Mouse (Mus musculus) MEL (cell line): ENCODE data around the gene Unc13a. TPM values are rescaled to one million over a fixed set of nuclear protein-coding genes. Genes with fewer than 3 reads are reported as not detected.

Experiments
- DNase-seq: peaks from one replicate; pipeline ENCODE4 v3.0.0; 2011; ENCODE audit warnings: low read depth, low spot score
- H3K27ac ChIP-seq: 2 replicates; pipeline ENCODE4 v1.5.1; 2012; ENCODE audit warnings: low read depth, mild to moderate bottlenecking, control low read depth, low read length, moderate library complexity; ENCODE audit not compliant: control insufficient read depth
- H3K27me3 ChIP-seq, 2 experiments: fragments of 150-350 bp in 1 of 2; sonication (generic) in 1 of 2; 2 replicates each; pipeline ENCODE4 v1.6.1; 2012; ENCODE audit warnings: low read length in 2 of 2, mild to moderate bottlenecking in 2 of 2, improper control_type of control experiment in 1 of 2, moderate library complexity in 1 of 2; ENCODE audit not compliant: insufficient read depth in 2 of 2, control insufficient read depth in 1 of 2
- H3K36me3 ChIP-seq, 2 experiments: 2 replicates each; pipeline ENCODE4 v1.6.1; 2012 to 2014; ENCODE audit warnings: low read length in 2 of 2, improper control_type of control experiment in 1 of 2, inconsistent platforms in 1 of 2, mild to moderate bottlenecking in 1 of 2; ENCODE audit not compliant: insufficient read depth in 2 of 2, control insufficient read depth in 1 of 2
- H3K4me1 ChIP-seq, 2 experiments: fragments of 150-350 bp in 1 of 2; sonication (generic) in 1 of 2; 2 replicates each; pipeline ENCODE4 v1.6.1; 2012; ENCODE audit warnings: low read length in 2 of 2, improper control_type of control experiment in 1 of 2, mild to moderate bottlenecking in 1 of 2; ENCODE audit not compliant: insufficient read depth in 2 of 2, control insufficient read depth in 1 of 2
- H3K4me3 ChIP-seq, 2 experiments: fragments of 150-350 bp in 1 of 2; sonication (generic) in 1 of 2; 2 replicates each; pipeline ENCODE4 v1.5.1; 2012; ENCODE audit warnings: low read depth in 2 of 2, low read length in 2 of 2, mild to moderate bottlenecking in 2 of 2, moderate library complexity in 2 of 2, control low read depth in 1 of 2, improper control_type of control experiment in 1 of 2; ENCODE audit not compliant: control insufficient read depth in 1 of 2, insufficient read depth in 1 of 2
- H3K79me2 ChIP-seq: 2 replicates; pipeline ENCODE4 v1.6.1; 2012; ENCODE audit warnings: mild to moderate bottlenecking, low read length, moderate library complexity; ENCODE audit not compliant: control insufficient read depth, poor library complexity, insufficient read depth
- H3K9ac ChIP-seq: 2 replicates; pipeline ENCODE4 v1.6.1; 2012; ENCODE audit warnings: low read depth, mild to moderate bottlenecking, control low read depth, low read length, moderate library complexity; ENCODE audit not compliant: control insufficient read depth, poor library complexity, severe bottlenecking
- H3K9me3 ChIP-seq: fragments of 150-350 bp; sonication (generic); replicated peaks from 2 replicates; pipeline ENCODE4 v1.6.1; 2012; ENCODE audit warnings: mild to moderate bottlenecking, low read length, improper control_type of control experiment, moderate library complexity; ENCODE audit not compliant: insufficient read depth
- CHD1 ChIP-seq: IDR thresholded peaks from 2 replicates; pipeline ENCODE4 v1.6.1; 2012; ENCODE audit warnings: low read depth, mild to moderate bottlenecking, inconsistent platforms, low read length, improper control_type of control experiment
- CTCF ChIP-seq, 3 experiments: IDR thresholded peaks in 2 of 3; conservative IDR thresholded peaks in 1 of 3; 2 replicates each; pipeline ENCODE4 v1.5.1; 2011 to 2012; ENCODE audit warnings: low read length in 3 of 3, low read depth in 2 of 3, mild to moderate bottlenecking in 2 of 3, improper control_type of control experiment in 1 of 3, inconsistent platforms in 1 of 3, mixed read lengths in 1 of 3, moderate library complexity in 1 of 3; ENCODE audit not compliant: control insufficient read depth in 1 of 3, insufficient read depth in 1 of 3, poor library complexity in 1 of 3, severe bottlenecking in 1 of 3
- ELF1 ChIP-seq: IDR thresholded peaks from 2 replicates; pipeline ENCODE4 v1.6.1; 2014; ENCODE audit warnings: low read depth, mild to moderate bottlenecking, inconsistent platforms, low read length, improper control_type of control experiment, moderate library complexity
- EP300 ChIP-seq, 2 experiments: IDR thresholded peaks; 2 replicates each; pipeline ENCODE4 v1.6.1; 2011; ENCODE audit warnings: improper control_type of control experiment in 2 of 2, low read length in 2 of 2, low read depth in 1 of 2, mild to moderate bottlenecking in 1 of 2
- MAX ChIP-seq: IDR thresholded peaks from 2 replicates; pipeline ENCODE4 v1.6.1; 2011; ENCODE audit warnings: low read length, improper control_type of control experiment
- MAZ ChIP-seq: IDR thresholded peaks from 2 replicates; pipeline ENCODE4 v1.6.1; 2012; ENCODE audit warnings: low read depth, mild to moderate bottlenecking, inconsistent platforms, low read length, improper control_type of control experiment
- MXI1 ChIP-seq: IDR thresholded peaks from 2 replicates; pipeline ENCODE4 v1.6.1; 2011; ENCODE audit warnings: mild to moderate bottlenecking, low read depth, low read length, improper control_type of control experiment
- NELFE ChIP-seq: IDR thresholded peaks from 2 replicates; pipeline ENCODE4 v1.6.1; 2011; ENCODE audit warnings: low read depth, low read length, improper control_type of control experiment
- POLR2A ChIP-seq, 2 experiments: IDR thresholded peaks; 2 replicates each; pipeline ENCODE4 v1.6.1; 2011 to 2012; ENCODE audit warnings: low read length in 2 of 2, mild to moderate bottlenecking in 2 of 2, control low read depth in 1 of 2, improper control_type of control experiment in 1 of 2, low read depth in 1 of 2, moderate library complexity in 1 of 2; ENCODE audit not compliant: control insufficient read depth in 1 of 2, insufficient read depth in 1 of 2, poor library complexity in 1 of 2
- RAD21 ChIP-seq: IDR thresholded peaks from 2 replicates; pipeline ENCODE4 v1.6.1; 2011; ENCODE audit warnings: mild to moderate bottlenecking, low read depth, low read length, improper control_type of control experiment
- RCOR1 ChIP-seq: IDR thresholded peaks from 2 replicates; pipeline ENCODE4 v1.6.1; 2012; ENCODE audit warnings: low read depth, mild to moderate bottlenecking, inconsistent platforms, low read length, improper control_type of control experiment
- SIN3A ChIP-seq: IDR thresholded peaks from 2 replicates; pipeline ENCODE4 v1.6.1; 2012; ENCODE audit warnings: low read length, improper control_type of control experiment, inconsistent platforms
- SMC3 ChIP-seq: IDR thresholded peaks from 2 replicates; pipeline ENCODE4 v1.6.1; 2011; ENCODE audit warnings: low read depth, low read length, improper control_type of control experiment
- TBP ChIP-seq: IDR thresholded peaks from 2 replicates; pipeline ENCODE4 v1.8.0; 2011; ENCODE audit warnings: low read depth, low read length, improper control_type of control experiment
- TCF12 ChIP-seq: IDR thresholded peaks from 2 replicates; pipeline ENCODE4 v1.6.1; 2014; ENCODE audit warnings: low read depth, mild to moderate bottlenecking, inconsistent platforms, low read length, improper control_type of control experiment, moderate library complexity
- UBTF ChIP-seq: IDR thresholded peaks from 2 replicates; pipeline ENCODE4 v1.6.1; 2012; ENCODE audit warnings: low read depth, mild to moderate bottlenecking, inconsistent platforms, low read length, improper control_type of control experiment, moderate library complexity, borderline replicate concordance; ENCODE audit not compliant: insufficient read depth
- ZC3H11A ChIP-seq: IDR thresholded peaks from 2 replicates; pipeline ENCODE4 v1.6.1; 2012; ENCODE audit warnings: low read depth, mild to moderate bottlenecking, inconsistent platforms, low read length, improper control_type of control experiment
- ZNF384 ChIP-seq: IDR thresholded peaks from 2 replicates; pipeline ENCODE4 v1.6.1; 2012; ENCODE audit warnings: low read depth, mild to moderate bottlenecking, inconsistent platforms, low read length, improper control_type of control experiment
- polyA plus RNA-seq, 2 experiments: library from polyadenylated mRNA; stranded (reverse) in 1 of 2; unstranded in 1 of 2; fragments of >175 nt in 1 of 2; fragments of >200 nt in 1 of 2; gene quantifications; 2 replicates each; pipeline versions ENCODE4 v1.2.1 to v1.2.4; 2012; ENCODE audit warnings: low replicate concordance in 2 of 2, low read depth in 1 of 2; ENCODE audit not compliant: insufficient read length in 2 of 2, insufficient read depth in 1 of 2, missing spikeins in 1 of 2
- total RNA-seq: library from RNA; depleted of rRNA; stranded (reverse); fragments of 300-350 nt; gene quantifications from 2 replicates; pipeline ENCODE4 v1.2.3, GENCODE M21; 2012

Unc13a gene
- total and polyA plus RNA-seq, 3 experiments, result 0.81 to 3.6 TPM; not detected in 1

DNA sequence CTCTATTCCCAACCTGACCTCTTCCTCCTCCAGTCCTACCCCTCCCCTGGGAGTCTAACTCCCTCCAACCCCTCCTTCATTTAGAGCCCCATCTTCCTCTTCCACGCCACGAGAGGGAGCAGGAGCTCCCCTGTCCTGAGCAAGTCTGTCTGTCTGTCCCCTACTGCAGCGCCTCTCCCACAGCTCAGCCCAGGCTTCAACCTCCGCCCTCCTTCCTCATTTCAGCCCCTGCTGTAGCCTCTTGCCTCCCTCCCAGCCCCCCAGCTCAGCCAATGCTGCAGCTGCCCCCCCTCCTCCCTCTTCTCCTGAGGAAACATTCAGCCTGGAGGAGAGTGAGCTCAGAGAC lies 30.5 kb upstream of the Unc13a start:
- Histone ChIP-seq H3K79me2 (no peaks in the 10 kb centered on the region), H3K27ac (peak overlapping the region; percentile 39), H3K27me3 (no peaks in the 10 kb centered on the region), H3K9me3 (no peaks in the 10 kb centered on the region), H3K9ac (peak overlapping the region; percentile 51), H3K4me3 (peak overlapping the region; percentile 25 to 38), H3K36me3 (peaks cover 0 to 8% of the 10 kb centered on the region in 2 experiments; a peak in 2 of 4 replicates), H3K4me1 (peaks cover 10 to 21% of the 10 kb centered on the region in 2 experiments)
- peak; percentile 66 for DNase-seq
- TF ChIP-seq SIN3A, result no peak
- 0 out of 2 replicates have a peak, but pooled peaks have one; percentile 22 for TF ChIP-seq MAX
- 0 out of 2 replicates have a peak, but pooled peaks have one; percentile 6 for TF ChIP-seq ZC3H11A
- peak; percentile 14 for TF ChIP-seq RAD21
- TF ChIP-seq MAZ, result no peak
- TF ChIP-seq EP300 (IDR thresholded peaks at IDR 0.05; ENCODE audit: low read depth in 1 of 2, low read length in 2 of 2), result no peak
- no peak for TF ChIP-seq UBTF
- 0 out of 2 replicates have a peak, but pooled peaks have one; percentile 14 for TF ChIP-seq RCOR1
- TF ChIP-seq CTCF (IDR thresholded peaks at IDR 0.05 in 2 of 3, conservative IDR thresholded peaks at IDR 0.05 in 1 of 3; ENCODE audit: control insufficient read depth in 1 of 3, insufficient read depth in 1 of 3, low read depth in 2 of 3, low read length in 3 of 3, poor library complexity in 1 of 3, severe bottlenecking in 1 of 3), result peak in 2 of 3 experiments; percentile 35 to 46; a peak in 5 of 6 replicates
- TF ChIP-seq NELFE, result no peak
- no peak for TF ChIP-seq TBP
- TF ChIP-seq ELF1, result no peak
- TF ChIP-seq ZNF384, result no peak
- 0 out of 2 replicates have a peak, but pooled peaks have one; percentile 19 for TF ChIP-seq MXI1
- TF ChIP-seq SMC3, result peak; percentile 33
- no peak for TF ChIP-seq CHD1
- no peak for TF ChIP-seq TCF12
- TF ChIP-seq, all 39 proteins: peak for 7

DNA sequence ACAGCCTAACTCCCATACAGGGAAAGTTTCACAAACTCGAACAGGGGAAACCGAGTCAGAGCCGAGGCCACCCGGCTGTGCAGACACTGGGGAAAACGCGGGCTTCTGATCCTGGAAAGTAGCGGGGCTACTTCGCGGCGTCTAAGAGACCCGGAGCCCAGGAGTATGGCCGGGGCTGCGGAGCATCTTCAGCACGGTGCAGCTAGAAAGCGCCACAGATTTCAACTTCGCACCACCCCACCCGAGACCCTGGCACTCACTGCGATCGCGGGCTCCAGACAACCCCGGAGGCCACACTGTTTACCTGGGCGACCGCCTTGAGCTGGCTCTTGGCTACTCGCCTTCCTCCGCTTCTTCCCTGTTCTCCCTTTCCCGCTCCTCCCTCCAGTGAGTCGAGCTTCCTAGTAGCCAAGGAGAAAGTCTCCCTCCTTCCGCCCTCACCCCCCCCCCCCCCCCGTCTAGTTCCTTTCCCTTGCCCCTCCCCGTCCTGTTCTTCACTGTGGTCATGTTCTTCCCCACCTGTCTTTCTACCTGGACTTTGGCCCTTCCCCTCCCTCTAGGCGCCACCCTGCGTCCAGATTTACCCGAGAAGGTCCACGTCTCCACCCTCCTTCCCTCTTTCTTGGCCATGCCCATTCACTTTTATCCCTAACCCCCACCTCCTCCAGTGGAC lies 30.0 kb upstream of the Unc13a start, which contains the start of gene B3gnt3:
B3gnt3 (minus strand) TSS at position 376 of the 673 bp plus-strand sequence.
- Histone ChIP-seq H3K4me3 (peak within 1 kb of the TSS; percentile 45 to 47), H3K9me3 (no peaks in the 10 kb centered on the region), H3K36me3 (peaks cover 0 to 8% of the 10 kb centered on the region in 2 experiments; a peak in 2 of 4 replicates), H3K27me3 (no peaks in the 10 kb centered on the region), H3K79me2 (no peaks in the 10 kb centered on the region), H3K4me1 (peaks cover 10 to 21% of the 10 kb centered on the region in 2 experiments), H3K27ac (peak within 1 kb of the TSS; percentile 39), H3K9ac (peak within 1 kb of the TSS; percentile 51)
- no peak for DNase-seq
- TF ChIP-seq POLR2A (IDR thresholded peaks at IDR 0.05; ENCODE audit: control insufficient read depth in 1 of 2, insufficient read depth in 1 of 2, low read depth in 1 of 2, low read length in 2 of 2, poor library complexity in 1 of 2), result no peak
